Mouse (Mus musculus): ENCODE measurements around the gene Ndufa3. TPM values are rescaled to one million over a fixed set of nuclear protein-coding genes. Genes with fewer than 3 reads are reported as not detected.
A peak's percentile ranks its signal among the peaks of the same experiment; 100 is the strongest.
"Not testable (repeated sequence)": the region's sequence is repeated elsewhere in the genome, so short reads cannot be mapped to it uniquely, and the experiment has no call there.

Gene Ndufa3
- 273 and 300 TPM in 2 replicates for total RNA-seq (2015)
- total RNA-seq (2017): 219 and 232 TPM in 2 replicates

DNA sequence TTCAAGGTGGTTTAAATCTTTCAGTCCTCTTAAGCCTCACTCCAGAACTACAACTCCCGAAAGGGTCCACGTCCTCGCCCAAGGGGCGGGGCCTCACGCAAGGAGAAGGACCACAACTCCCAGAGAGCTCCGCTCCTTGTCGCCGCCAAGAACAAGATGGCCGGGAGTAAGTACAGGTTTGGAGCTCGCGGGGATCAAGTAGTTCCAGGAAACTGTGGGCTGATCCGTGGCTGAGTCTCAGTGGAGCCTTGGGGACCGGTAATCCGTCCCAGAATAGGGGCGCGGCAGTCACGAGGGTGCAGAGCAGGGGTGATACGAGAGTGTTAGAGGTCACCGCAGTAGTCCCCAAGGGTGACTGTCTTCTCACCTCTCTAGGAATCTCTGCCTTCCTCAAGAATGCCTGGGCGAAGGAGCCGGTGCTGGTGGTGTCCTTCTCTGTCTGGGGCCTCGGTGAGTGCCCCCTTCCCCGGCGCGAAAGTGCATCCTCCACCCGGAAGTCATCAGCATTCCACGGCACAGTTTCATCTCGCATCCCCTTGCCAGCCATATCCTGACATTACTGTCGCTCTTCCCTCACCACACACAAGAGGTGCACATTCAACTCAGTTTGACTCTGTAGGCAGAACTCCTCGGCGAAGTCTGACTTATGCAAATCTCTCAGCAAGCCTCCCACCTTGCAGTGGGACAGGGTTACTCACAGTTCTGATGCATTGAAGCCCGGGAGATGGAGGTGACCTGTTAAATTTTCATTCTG lies at the start of gene Ndufa3:
Gene Ndufa3, plus strand, starts transcription at position 132 of the 754 bp plus-strand sequence.
- ATAC-seq (replicated peaks; ENCODE audit: poor library complexity): peak; percentile 96

DNA sequence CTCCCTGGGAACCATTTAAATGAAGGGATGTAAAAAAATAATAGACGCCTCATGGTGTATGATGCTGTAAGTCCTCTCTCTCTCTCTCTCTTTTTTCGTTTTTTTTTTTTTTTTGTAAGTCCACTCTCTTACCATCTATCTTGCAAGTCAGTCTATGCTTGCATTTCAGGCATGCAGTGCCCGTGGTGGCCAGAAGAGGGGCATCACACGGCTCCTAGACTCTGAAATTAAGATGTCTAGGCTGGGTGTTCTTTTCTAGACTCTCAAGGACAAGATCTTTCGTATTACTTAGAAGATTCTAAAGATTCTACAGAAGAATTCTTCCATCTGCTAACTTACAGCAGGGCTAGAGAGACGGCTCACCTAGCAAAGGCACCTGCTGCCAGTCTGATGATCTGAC lies 47.4 kb upstream of the Ndufa3 start:
- 0 out of 2 replicates have a peak, but pooled peaks have one; percentile 37 for ATAC-seq (replicated peaks; ENCODE audit: poor library complexity)

DNA sequence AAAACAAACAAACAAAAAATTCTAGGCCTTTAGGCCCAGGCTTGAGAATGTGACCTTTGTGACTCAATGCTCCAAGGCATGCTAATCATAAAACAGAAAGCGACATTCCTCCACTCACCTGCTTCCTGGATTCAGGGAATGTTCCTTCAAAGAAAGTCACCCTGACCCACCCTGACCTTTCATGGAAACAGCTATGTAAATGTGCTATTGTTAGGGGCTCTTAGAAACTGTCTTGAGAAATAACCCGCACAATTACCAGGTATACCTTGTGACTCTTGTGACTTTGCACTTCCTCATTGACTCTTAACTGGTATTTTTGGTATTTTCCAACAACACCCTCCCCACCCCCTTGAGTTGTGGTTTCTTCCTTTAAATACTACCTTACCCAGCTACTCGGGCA lies 46.6 kb upstream of the Ndufa3 start:
- ATAC-seq (replicated peaks; ENCODE audit: poor library complexity): not testable (repeated sequence)

DNA sequence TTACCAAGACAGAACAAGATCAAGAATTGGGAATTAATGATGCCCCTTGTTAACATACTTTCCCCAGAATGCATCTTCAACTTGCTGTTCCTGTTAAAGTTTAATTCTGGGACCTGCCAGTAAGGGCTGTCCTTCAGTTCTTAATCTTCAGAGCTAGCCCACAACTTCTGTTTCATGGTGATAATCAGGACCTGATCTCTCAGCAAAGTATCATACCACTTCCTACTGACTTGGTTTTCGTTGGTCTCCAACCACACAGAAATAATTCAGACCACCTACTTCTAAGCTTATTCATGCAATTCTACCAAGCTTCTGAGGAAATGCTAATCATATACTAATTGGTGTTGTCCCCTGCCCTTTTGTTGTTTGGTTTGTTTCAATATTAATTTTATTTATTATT lies 45.3 kb upstream of the Ndufa3 start:
- peak; percentile 59 for ATAC-seq (replicated peaks; ENCODE audit: poor library complexity)

DNA sequence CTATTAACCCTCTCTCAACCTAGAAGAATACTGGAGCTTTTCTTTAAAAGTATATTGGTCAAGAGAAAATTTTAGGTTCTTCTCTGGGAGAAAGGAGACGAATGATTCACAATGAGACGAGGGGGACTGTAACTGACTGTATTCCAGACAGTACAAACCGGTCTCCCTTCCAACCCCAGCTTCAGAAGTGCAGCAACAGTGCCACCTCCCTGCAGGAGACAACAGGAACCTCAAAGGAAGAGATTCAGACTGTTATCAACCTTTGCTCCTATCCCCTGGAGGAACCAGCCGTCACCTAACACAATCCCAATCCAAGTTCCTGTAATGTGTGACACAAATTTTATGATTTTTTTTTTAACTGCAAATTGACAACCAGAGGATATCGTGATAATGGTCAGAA lies 43.0 kb upstream of the Ndufa3 start:
- ATAC-seq (replicated peaks; ENCODE audit: poor library complexity): peak; percentile 78

DNA sequence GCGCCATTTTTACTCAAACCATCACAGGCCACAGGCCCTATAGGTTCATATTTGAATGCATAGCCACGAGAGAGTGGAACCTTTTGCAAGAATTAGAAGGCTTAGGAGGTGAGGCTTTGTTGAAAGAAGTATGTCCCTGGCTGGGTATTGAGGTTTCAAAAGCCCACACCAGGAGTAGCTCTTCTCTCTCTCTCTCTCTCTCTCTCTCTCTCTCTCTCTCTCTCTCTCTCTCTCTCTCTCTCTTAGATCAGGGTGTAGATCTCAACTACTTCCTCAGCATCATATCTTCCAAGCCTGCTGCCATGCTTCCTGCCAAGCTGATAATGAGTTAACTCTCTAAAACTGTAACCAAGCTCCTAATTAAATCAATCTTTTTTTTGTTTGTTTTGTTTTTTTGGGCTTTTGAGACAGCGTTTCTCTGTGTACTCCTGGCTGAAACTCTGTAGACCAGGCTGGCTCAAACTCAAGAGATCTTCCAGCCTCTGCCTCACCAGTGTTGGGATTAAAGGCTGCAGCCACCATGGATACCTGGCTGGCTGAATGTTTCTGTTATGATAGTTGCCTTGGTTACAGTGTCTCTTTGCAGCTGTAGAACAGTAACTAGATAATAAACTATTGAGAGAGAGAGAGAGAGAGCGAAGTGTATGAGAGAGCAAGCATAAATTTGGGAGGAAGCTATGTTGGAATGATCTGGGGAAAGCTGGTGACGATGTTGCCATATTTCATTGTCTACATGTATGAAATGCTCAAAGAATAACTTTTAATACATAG lies 40.6 kb upstream of the Ndufa3 start:
- peak; percentile 21; the same call in 1 of the 2 replicates for ATAC-seq (replicated peaks; ENCODE audit: poor library complexity)

DNA sequence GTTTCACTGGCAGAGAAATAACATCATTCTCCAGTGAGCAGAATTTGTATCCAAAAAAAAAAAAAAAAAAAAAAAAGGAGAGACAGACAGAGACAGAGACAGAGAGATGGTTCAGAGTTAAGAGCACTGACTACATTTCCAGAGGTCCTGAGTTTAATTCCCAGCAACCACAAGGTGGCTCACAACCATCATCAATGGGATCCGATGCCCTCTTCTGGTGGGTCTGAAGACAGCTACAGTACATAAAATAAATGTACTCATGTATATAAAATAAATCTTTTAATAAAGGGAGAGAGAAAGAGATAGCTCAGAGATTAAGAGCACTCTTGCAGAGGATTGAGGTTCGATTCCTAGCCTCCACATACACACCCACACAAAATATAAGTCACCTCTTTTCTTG lies 39.0 kb upstream of the Ndufa3 start:
- ATAC-seq (replicated peaks; ENCODE audit: poor library complexity): no peak

DNA sequence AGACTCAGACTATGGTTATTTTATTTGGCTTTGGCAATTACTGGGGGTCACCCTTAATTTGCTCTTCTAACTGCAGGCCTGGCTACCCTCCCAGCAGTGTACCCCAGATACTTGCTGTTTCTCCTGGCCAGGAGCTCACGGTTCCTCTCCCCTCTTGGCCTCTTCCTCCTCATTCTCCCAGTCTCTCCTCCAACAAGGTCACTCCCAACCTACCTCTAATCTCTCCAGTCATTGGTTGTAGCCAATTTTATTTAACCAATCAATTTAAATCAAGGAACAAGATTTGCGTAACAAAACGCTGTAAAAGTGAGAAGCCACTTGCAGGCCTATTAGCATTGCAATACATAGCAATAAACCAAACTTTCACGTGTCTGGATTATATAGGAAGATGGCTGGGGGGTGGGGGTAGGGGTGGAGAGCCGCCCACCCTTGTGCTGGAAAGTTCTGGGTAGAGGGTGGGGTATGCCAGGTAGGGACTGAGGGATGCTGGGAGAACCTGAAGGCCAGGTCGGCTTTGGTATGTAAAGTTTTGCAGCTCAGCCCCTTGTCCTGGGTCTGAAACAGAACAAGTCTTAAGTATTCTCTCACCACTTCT lies 38.1 kb upstream of the Ndufa3 start:
- no peak for ATAC-seq (replicated peaks; ENCODE audit: poor library complexity)

DNA sequence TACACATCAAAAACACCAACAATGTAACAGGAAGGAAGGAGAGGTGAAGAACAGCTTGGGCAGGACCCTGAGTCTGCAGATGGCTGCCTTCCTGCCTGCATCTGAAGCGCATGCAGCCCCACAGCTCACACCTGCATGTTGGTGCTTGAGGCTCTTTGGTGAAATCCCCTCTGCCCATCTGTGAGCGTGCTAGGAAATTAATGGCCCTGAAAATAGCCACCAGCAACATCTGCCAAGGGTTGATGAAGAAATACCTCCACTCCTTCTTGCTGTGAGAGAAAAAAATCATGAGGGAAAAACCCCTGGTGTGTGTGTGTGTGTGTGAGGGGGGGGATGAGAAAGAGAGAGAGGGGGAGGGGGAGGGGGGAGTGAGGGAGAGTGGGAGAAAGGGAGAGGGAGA lies 37.1 kb upstream of the Ndufa3 start:
- no peak for ATAC-seq (replicated peaks; ENCODE audit: poor library complexity)

DNA sequence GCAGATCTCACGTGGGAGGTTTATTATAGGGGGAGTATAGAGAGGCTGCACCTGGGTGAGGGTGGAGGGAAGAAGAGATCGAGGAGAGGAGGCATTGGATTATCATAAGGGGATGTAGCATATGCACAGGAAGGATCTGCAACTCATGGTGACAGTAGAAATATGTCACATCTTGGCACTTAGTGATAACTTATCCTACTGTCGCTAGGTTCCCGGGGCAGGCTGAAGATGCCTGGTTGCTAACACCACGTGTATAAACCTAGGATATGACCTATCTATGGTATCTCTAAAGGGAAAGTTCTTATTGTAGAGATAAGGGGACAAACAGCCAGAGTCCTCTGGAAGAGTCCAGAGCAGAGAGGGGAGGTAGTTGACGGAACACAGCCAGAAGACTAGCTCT lies 31.4 kb upstream of the Ndufa3 start:
- peak; percentile 60 for ATAC-seq (replicated peaks; ENCODE audit: poor library complexity)

DNA sequence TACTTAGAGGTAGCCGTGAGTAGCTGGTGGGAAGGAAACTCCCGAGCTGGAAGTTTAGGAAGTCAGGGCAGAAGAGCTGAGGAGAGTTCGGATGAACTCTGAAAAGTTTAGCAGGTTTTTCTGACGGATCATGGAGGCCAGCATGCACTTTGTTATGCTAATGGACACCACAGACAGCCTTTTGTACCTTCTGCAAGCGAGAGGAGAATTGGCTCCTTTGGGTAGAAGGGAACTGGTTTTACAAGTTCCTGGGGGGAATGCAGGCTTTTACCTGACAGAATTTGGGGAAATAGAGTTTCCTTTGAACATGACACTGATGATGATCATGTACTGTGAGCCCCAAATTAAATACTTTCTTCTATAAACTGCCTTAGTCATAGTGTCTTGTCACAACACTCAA lies 30.9 kb upstream of the Ndufa3 start:
- ATAC-seq (replicated peaks; ENCODE audit: poor library complexity): no peak

DNA sequence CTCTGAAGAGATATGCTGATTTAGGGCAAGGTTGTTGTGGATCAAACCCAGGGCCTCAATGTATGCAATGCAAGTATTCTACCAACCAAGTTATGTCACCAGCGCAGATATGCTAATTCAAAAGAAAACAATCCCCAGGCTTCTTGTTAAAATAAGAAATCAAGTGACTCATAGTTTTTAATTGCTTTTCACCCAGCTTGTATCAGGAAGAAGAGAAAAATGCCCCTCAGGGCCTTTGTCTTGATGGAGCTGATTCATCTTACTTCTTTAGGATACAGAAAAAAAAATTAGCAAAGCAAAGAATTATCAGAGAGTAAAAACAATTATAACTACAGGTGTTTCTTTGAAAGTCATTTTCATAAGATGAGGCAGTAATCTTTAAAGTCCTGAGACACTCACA lies 29.9 kb upstream of the Ndufa3 start:
- ATAC-seq (replicated peaks; ENCODE audit: poor library complexity): no peak

DNA sequence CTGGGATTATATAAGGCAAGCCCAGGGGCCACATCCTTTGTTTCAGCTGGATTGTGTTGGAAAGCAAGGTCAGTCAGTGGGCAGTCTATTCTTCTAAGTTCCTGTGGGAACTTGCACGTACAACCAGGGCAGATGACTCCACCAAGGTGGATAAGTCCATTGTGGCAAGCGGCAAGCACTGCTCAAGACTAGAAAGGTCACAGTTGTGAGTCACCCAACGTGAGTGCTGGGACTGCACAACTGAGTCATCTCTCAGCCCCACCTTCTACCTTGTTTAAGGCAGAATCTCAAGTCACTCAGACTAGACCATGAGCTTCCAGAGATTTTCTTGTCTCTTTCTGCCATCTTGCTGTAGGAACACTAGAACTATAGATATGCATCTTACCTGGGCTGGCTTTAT lies 26.6 kb upstream of the Ndufa3 start:
- no peak for ATAC-seq (replicated peaks; ENCODE audit: poor library complexity)

DNA sequence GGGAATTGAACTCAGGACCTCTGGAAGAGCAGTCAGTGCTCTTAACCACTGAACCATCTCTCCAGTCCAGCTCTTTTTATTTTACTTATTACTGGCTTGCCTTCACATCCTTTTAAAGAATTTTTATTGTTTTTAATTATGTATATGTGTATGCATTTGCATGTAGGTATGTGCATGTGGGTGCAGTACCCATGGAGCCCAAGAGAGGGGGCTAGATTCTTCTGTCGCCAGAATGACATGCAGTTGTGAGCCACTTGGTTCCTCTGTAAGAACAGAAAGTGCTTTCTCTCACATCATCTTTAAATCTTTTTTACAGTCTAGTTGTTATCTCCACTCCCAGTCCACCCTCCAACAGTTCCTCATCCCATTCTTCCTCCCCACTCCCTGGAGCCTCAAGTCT lies 25.6 kb upstream of the Ndufa3 start:
- ATAC-seq (replicated peaks; ENCODE audit: poor library complexity): no peak

DNA sequence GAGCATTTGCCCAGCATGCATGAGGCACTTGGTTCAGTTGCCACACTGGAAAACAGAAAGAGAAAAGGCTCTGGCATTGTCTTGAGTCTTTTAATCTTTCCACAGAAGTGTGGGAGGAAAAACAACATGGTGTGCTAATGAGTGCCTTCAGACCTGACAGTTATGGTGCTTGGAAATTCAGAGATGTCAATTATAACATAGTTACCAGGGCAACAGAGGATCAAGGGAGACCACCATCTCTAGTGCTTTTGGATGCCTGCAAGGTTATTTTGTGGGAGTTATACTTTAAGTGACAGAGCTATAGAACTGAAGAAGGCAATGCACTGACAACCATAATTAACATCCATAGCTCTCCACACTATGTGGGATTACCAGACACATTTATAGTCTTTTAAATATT lies 23.3 kb upstream of the Ndufa3 start:
- ATAC-seq (replicated peaks; ENCODE audit: poor library complexity): no peak

DNA sequence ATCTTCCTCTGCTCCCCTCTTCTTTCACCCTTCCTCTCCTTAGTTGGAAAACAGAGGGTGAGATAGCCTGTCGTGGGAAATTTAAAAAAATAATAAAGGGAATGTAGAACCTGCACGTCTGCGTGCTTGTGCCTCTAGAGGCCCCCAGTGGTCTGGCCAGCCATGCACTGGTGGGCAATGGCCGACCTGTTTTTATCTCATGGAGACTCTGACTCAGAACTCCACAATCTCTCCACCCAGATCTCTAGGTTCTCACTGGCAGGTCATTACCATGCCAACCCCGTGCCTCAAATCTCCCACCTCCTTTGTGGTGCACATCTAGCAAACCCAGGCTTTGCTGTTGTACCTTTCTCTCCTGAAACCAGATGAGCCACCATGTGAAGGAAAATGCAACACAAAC lies 22.5 kb upstream of the Ndufa3 start:
- ATAC-seq (replicated peaks; ENCODE audit: poor library complexity): peak; percentile 57

DNA sequence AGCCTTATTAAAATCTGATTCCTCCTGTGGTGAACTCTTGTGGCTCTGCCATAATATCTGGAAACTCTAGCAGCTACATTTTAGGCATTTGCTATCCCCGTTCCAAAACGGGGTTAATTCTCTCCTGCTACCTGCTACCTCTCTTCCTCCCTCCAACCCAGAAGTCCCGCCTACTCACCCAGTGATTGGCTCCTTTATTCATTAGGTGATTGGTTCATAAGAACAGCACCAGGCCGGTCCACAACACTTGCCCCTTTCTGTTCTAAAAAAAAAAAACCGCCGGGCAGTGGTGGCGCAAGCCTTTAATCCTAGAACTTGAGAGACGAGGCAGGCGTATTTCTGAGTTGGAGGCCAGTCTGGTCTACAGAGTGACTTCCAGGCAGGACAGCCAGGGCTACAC lies 22.0 kb upstream of the Ndufa3 start:
- peak; percentile 72 for ATAC-seq (replicated peaks; ENCODE audit: poor library complexity)

DNA sequence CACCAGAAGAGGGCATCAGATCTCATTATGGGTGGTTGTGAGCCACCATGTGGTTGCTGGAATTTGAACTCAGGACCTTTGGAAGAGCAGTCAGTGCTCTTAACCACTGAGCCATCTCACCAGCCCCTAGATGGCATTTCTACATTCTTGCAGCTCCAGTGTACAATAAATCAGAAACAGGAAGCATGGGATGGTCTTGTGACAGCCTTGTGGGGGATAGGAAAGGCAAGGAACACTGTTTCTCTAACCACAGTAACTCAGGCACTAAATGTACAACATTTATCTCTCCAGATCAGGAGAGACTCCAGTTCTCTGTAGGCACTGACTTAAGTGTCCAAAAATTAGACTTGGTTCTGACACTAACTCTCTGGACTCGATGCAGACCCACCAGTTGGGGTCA lies 19.4 kb upstream of the Ndufa3 start:
- peak; percentile 66 for ATAC-seq (replicated peaks; ENCODE audit: poor library complexity)

DNA sequence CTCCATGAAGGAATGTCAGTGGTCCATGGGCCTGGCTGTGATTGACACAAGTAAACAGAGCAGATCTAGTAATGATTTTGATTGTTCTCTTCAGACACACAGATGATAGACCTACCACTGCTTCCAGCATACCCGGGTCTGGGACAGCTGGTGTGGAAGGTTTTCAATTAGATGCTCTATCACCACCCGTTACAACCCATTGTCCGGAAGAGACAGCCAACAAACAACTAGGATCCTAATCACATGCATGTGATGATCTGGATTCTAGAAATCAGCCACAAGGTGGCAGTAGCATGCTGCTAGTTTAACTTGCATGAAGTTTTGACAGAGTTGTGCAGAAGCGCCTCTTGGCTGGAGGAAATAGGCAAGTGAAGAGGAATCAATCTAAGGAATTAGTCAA lies 16.1 kb upstream of the Ndufa3 start:
- ATAC-seq (replicated peaks; ENCODE audit: poor library complexity): peak; percentile 94

DNA sequence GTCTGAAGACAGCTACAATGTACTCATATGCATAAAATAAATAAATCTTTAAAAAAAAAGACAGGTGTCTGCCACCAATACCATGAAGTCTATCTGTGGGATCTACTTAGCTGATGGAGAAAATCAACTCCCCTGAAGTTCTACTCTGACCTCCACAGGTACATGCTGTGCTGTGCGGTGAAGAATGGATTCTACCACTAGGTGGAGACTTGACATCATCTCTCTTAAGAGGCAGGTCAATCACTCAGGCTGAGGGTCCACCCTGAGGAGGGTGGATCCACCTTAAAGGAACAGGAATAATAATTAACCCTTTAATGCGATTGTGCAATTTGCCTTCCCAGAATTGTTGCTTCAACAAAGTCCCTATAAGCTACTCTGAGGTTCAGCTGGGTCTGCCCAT lies 10.4 kb upstream of the Ndufa3 start:
- peak; percentile 94 for ATAC-seq (replicated peaks; ENCODE audit: poor library complexity)

DNA sequence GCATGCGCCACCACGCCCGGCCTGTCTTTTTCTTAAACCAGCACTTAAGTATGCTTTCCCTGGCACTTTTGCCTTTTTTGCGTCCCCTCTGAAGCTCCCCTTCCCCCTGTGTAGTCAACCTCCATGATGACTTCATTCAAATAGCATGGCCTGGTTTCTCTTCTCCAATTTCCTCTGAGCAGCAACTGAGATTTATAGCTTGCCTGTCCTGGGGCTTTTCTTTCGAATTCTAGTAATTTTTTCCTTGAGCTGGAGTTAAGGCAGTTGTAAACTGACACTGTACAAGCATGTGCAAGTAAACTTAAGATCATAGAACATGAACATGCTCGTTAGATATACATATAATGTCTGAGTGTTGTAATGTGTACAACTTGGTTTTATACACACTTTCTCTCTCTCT lies 9.8 kb upstream of the Ndufa3 start:
- no peak for ATAC-seq (replicated peaks; ENCODE audit: poor library complexity)

DNA sequence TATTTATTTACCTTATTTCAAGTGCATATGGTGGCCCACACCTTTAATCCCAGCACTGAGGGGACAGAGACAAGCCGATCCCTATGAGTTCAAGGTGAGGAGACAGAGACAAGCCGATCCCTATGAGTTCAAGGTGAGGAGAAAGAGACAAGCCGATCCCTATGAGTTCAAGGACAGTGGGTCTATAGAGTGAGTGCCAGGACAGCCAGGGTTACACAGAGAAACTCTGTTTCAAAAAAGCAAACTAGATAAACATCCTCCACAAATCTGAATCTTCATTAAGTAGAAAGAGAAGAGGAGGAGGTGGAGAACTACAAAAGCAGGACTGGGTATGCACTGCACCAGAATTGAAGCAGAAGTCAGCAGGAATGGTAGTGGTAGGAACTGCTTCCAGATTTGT lies 8.5 kb upstream of the Ndufa3 start:
- ATAC-seq (replicated peaks; ENCODE audit: poor library complexity): no peak

Measured in megakaryocyte progenitor cell, adult 5-6 weeks (primary cell).